Mouse (Mus musculus): ENCODE measurements around the gene Tmem100.

- TF ChIP-seq CTCF (IDR thresholded peaks at IDR 0.05; ENCODE audit: control insufficient read depth, insufficient read depth, insufficient replicate concordance, low read depth, low read length) = no peak
- TF ChIP-seq POLR2A (IDR thresholded peaks at IDR 0.05; ENCODE audit: control insufficient read depth, low read depth, low read length) = no peak
Observed at GRCm38 (mm10) chr11:90035532-90035931, 5.4 kb downstream of the Tmem100 start.
